Mouse (Mus musculus): ENCODE measurements at regions not wholly inside any gene's neighbourhood (a gene's known extent, or its start where the extent isn't known, plus 50 kb on each side); places are given as distances from the start of the nearest gene placed in this dataset.

GRCm38 (mm10) chr9:46735664-46736067 lies 262.9 kb upstream of the Gm4791 start:
- TF ChIP-seq MYOG (IDR thresholded peaks at IDR 0.05; ENCODE audit: control insufficient read depth, extremely low read depth, insufficient read length), result no peak
- peak; percentile 39 for TF ChIP-seq CTCF (IDR thresholded peaks at IDR 0.05; ENCODE audit: control insufficient read depth, insufficient read depth, insufficient read length)
- no peak for TF ChIP-seq FOSL1 (IDR thresholded peaks at IDR 0.05; ENCODE audit: insufficient read depth, low read length, poor library complexity, severe bottlenecking)
- no peak for TF ChIP-seq MAX (IDR thresholded peaks at IDR 0.05)
- TF ChIP-seq USF1 (IDR thresholded peaks at IDR 0.05; ENCODE audit: low read depth), result no peak
- TF ChIP-seq CEBPB (IDR thresholded peaks at IDR 0.05; ENCODE audit: low read depth), result no peak
